In genomic region chr4:140043953-140044352, GRCm38 (mm10) we compare ENCODE assay signal across 10 mouse cellular contexts.
DNase-seq lines count a peak whose midpoint lies in the region; ATAC-seq and TF ChIP-seq lines count a peak whose summit lies in the region.
"Had no signal": no experiment of that assay in that cellular context is flagged by ENCODE, and none has a peak within 500 bp of the region (broad histone marks: within the 10 kb centered on the region; RNA-seq: fewer than 3 reads in every experiment).

No protein-coding gene starts in this region.

- TF ChIP-seq CTCF in midbrain, postnatal 0 days (IDR thresholded peaks at IDR 0.05), result no peak
- no peak for TF ChIP-seq CTCF in lung, adult 2 months (IDR thresholded peaks at IDR 0.05; ENCODE audit: insufficient read depth, low read length)

- H3K9ac ChIP-seq in midbrain, embryonic 16.5 days (ENCODE audit: low read depth, low read length), result no peak overlapping the region
- no peak overlapping the region for H3K9ac ChIP-seq in midbrain, postnatal 0 days (replicated peaks; ENCODE audit: low read length, poor library complexity, severe bottlenecking)

- H3K4me2 ChIP-seq in midbrain, embryonic 16.5 days (ENCODE audit: low read length), result no peak overlapping the region
- no peak overlapping the region for H3K4me2 ChIP-seq in midbrain, postnatal 0 days (ENCODE audit: low read depth, low read length, poor library complexity, severe bottlenecking)

- H3K4me1 ChIP-seq in midbrain, embryonic 10.5 days, result peaks cover 15% of the 10 kb centered on the region
- peaks cover 12% of the 10 kb centered on the region for H3K4me1 ChIP-seq in midbrain, embryonic 16.5 days (ENCODE audit: control insufficient read depth, insufficient read depth, low read length)
- H3K4me1 ChIP-seq in midbrain, postnatal 0 days (ENCODE audit: insufficient read depth, low read length), result peaks cover under 1% of the 10 kb centered on the region; the same call in 1 of the 2 replicates
- H3K4me1 ChIP-seq in lung, adult 2 months (ENCODE audit: control insufficient read depth, insufficient read depth, low read length), result no peaks in the 10 kb centered on the region

- TF ChIP-seq POLR2A in lung, adult 2 months (IDR thresholded peaks at IDR 0.05; ENCODE audit: borderline replicate concordance, extremely low read depth, low read depth, low read length), result no peak

- H3K4me3 ChIP-seq in midbrain, embryonic 10.5 days, result no peak overlapping the region
- no peak overlapping the region for H3K4me3 ChIP-seq in midbrain, embryonic 16.5 days (ENCODE audit: low read depth, low read length)
- no peak overlapping the region for H3K4me3 ChIP-seq in midbrain, postnatal 0 days (ENCODE audit: low read depth, low read length)
- no peak overlapping the region for H3K4me3 ChIP-seq in lung, adult 2 months (replicated peaks; ENCODE audit: extremely low read depth, low read depth, low read length)

- WGBS in midbrain, embryonic 10.5 days, result 53% methylated on average over 12 of the region's 12 CpGs
- WGBS in midbrain, embryonic 16.5 days, result 34% methylated on average over 12 of the region's 12 CpGs
- 34% methylated on average over 12 of the region's 12 CpGs for WGBS in midbrain, postnatal 0 days
- 37% methylated on average over 12 of the region's 12 CpGs for WGBS in lung, adult 2 months

- DNase-seq in cerebellum, postnatal 4 days (ENCODE audit: low spot score in 2 of 2), result no peak
- no peak for DNase-seq in midbrain, embryonic 10.5 days (ENCODE audit: low spot score)
- peak; percentile 39 to 45 for DNase-seq in cerebellum, postnatal 10 days
- DNase-seq in midbrain, postnatal 0 days (ENCODE audit: low spot score), result peak; percentile 47
- DNase-seq in lung, adult 2 months, result no peak
- DNase-seq: layer of hippocampus, adult 9-11 months; right cerebral cortex, postnatal 14 days had no signal

- H3K9me3 ChIP-seq in midbrain, embryonic 10.5 days (replicated peaks), result peaks cover 13% of the 10 kb centered on the region
- peaks cover 3% of the 10 kb centered on the region; the same call in 1 of the 2 replicates for H3K9me3 ChIP-seq in midbrain, embryonic 16.5 days (replicated peaks; ENCODE audit: control insufficient read depth, low read length, poor library complexity, severe bottlenecking)
- no peaks in the 10 kb centered on the region for H3K9me3 ChIP-seq in midbrain, postnatal 0 days (ENCODE audit: low read length)

- peaks cover 7% of the 10 kb centered on the region for H3K36me3 ChIP-seq in midbrain, embryonic 10.5 days
- H3K36me3 ChIP-seq in midbrain, embryonic 16.5 days (ENCODE audit: control insufficient read depth, insufficient read depth, low read length), result no peaks in the 10 kb centered on the region
- no peaks in the 10 kb centered on the region for H3K36me3 ChIP-seq in midbrain, postnatal 0 days (ENCODE audit: insufficient read depth, low read length)

- ATAC-seq in cerebellum, adult (ENCODE audit: insufficient number of reproducible peaks, low FRiP score, low TSS enrichment), result peak; percentile 65; the same call in 1 of the 2 replicates
- ATAC-seq in midbrain, embryonic 16.5 days, result no peak
- ATAC-seq in midbrain, postnatal 0 days (ENCODE audit: low FRiP score), result no peak
- no peak for ATAC-seq in CD4-positive, CD25-positive, alpha-beta regulatory T cell, adult 4 months

- peaks cover 15% of the 10 kb centered on the region for H3K27me3 ChIP-seq in midbrain, embryonic 10.5 days (ENCODE audit: low read depth, poor library complexity, severe bottlenecking)
- H3K27me3 ChIP-seq in midbrain, embryonic 16.5 days (ENCODE audit: control insufficient read depth, insufficient read depth, low read depth, low read length), result no peaks in the 10 kb centered on the region
- no peaks in the 10 kb centered on the region for H3K27me3 ChIP-seq in midbrain, postnatal 0 days (ENCODE audit: insufficient read depth, low read length)

- peak overlapping the region; percentile 50 for H3K27ac ChIP-seq in midbrain, embryonic 10.5 days (replicated peaks)
- H3K27ac ChIP-seq in midbrain, embryonic 16.5 days (ENCODE audit: low read length), result no peak overlapping the region
- H3K27ac ChIP-seq in midbrain, postnatal 0 days (ENCODE audit: low read depth, low read length), result no peak overlapping the region

Comparison
In these comparisons a context has a peak if more than half of its experiments do, and no peak if none do; other contexts are left out.
1. DNase-seq: peak in cerebellum, postnatal 10 days (2 of 2) and midbrain, postnatal 0 days (single experiment); none in cerebellum, postnatal 4 days (0 of 2), midbrain, embryonic 10.5 days (single experiment) and lung, adult 2 months (single experiment).